11 mouse cellular contexts compared by ENCODE assay signal in the genomic region with DNA sequence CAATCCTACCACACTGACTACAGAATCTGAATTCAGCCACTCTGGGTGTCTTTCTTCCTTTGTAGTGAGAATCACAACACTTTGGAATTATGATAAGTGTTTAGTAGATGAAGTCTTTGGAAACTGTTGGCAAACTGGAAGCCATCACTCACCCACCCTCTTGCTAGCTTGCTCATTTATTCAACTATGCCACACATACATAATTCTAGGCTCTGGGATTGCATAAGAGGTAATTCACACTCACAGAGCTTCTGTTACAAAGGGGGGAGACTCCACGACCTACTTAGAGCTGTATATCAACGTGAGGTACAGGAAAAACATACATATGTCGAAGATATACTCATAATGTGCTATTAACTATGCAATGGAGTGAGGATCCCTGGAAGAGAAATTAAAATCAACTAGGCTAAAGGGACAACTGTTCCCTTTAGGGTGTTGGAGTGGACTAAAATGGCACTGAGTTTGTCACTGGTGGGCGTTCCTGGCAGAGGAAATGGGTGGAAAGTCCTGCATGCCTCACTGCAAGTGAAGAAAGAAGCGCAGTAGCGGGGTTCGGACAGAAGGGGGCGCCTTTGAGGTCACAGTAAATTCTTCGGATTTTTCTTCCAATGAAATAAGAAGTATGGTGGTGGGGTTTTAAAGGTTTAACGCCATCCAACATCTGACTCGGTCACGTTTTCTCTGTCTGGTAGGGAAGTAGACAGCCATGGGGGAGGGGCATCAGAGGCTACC. TPM values are rescaled to one million over a fixed set of nuclear protein-coding genes. Genes with fewer than 3 reads are reported as not detected.
A peak's percentile ranks its signal among the peaks of the same experiment; 100 is the strongest.
DNase-seq lines count a peak whose midpoint lies in the region; ATAC-seq and TF ChIP-seq lines count a peak whose summit lies in the region.
"Had no signal": no experiment of that assay in that cellular context is flagged by ENCODE, and none has a peak within 500 bp of the region (broad histone marks: within the 10 kb centered on the region; RNA-seq: fewer than 3 reads in every experiment).

No protein-coding gene starts in this region.

- no peak overlapping the region for H3K4me3 ChIP-seq in midbrain, postnatal 0 days (ENCODE audit: low read depth, low read length)
- no peak overlapping the region for H3K4me3 ChIP-seq in midbrain, embryonic 13.5 days (replicated peaks)
- H3K4me3 ChIP-seq: embryonic facial prominence, embryonic 13.5 days; heart, embryonic 13.5 days; midbrain, embryonic 12.5 days had no signal

- no peak overlapping the region for H3K9ac ChIP-seq in midbrain, postnatal 0 days (replicated peaks; ENCODE audit: low read length, poor library complexity, severe bottlenecking)
- no peak overlapping the region for H3K9ac ChIP-seq in midbrain, embryonic 13.5 days (replicated peaks)
- H3K9ac ChIP-seq: embryonic facial prominence, embryonic 13.5 days; heart, embryonic 13.5 days; midbrain, embryonic 12.5 days had no signal

- H3K4me2 ChIP-seq in midbrain, postnatal 0 days (ENCODE audit: low read depth, low read length, poor library complexity, severe bottlenecking) = no peak overlapping the region
- no peak overlapping the region for H3K4me2 ChIP-seq in midbrain, embryonic 13.5 days (replicated peaks)
- H3K4me2 ChIP-seq: embryonic facial prominence, embryonic 13.5 days; heart, embryonic 13.5 days; midbrain, embryonic 12.5 days had no signal

- H3K9me3 ChIP-seq in midbrain, postnatal 0 days (ENCODE audit: low read length) = no peaks in the 10 kb centered on the region
- no peaks in the 10 kb centered on the region for H3K9me3 ChIP-seq in midbrain, embryonic 13.5 days
- H3K9me3 ChIP-seq: embryonic facial prominence, embryonic 13.5 days; heart, embryonic 13.5 days; midbrain, embryonic 12.5 days had no signal

- no peak overlapping the region for H3K27ac ChIP-seq in midbrain, postnatal 0 days (ENCODE audit: low read depth, low read length)
- no peak overlapping the region for H3K27ac ChIP-seq in midbrain, embryonic 13.5 days
- H3K27ac ChIP-seq: embryonic facial prominence, embryonic 13.5 days; heart, embryonic 13.5 days; midbrain, embryonic 12.5 days had no signal

- 74% methylated on average over 12 of the region's 12 CpGs for WGBS in midbrain, postnatal 0 days
- 75% methylated on average over 12 of the region's 12 CpGs for WGBS in midbrain, embryonic 13.5 days

- H3K36me3 ChIP-seq in midbrain, postnatal 0 days (ENCODE audit: insufficient read depth, low read length) = no peaks in the 10 kb centered on the region
- H3K36me3 ChIP-seq in midbrain, embryonic 13.5 days = no peaks in the 10 kb centered on the region
- H3K36me3 ChIP-seq: embryonic facial prominence, embryonic 13.5 days; heart, embryonic 13.5 days; midbrain, embryonic 12.5 days had no signal

- H3K4me1 ChIP-seq in midbrain, postnatal 0 days (ENCODE audit: insufficient read depth, low read length) = peaks cover 5% of the 10 kb centered on the region; the same call in 1 of the 2 replicates
- peaks cover 15% of the 10 kb centered on the region for H3K4me1 ChIP-seq in midbrain, embryonic 13.5 days (replicated peaks)
- H3K4me1 ChIP-seq: heart, embryonic 13.5 days had no signal

- peak; percentile 43 for TF ChIP-seq CTCF in midbrain, postnatal 0 days (IDR thresholded peaks at IDR 0.05)

- DNase-seq in frontal cortex, postnatal 14 days (ENCODE audit: low spot score in 2 of 2) = no peak
- DNase-seq in midbrain, postnatal 0 days (ENCODE audit: low spot score) = no peak
- DNase-seq in adrenal gland, postnatal 36 days = peak; percentile 6 to 47
- DNase-seq in thymus, postnatal 0 days (ENCODE audit: low spot score) = peak; percentile 13
- no peak for DNase-seq in cerebellum, adult 11-12 months
- DNase-seq in cerebellum, postnatal 4 days (ENCODE audit: low spot score in 2 of 2) = no peak

- peak; percentile 93 for ATAC-seq in frontal cortex, adult (ENCODE audit: low TSS enrichment)
- no peak for ATAC-seq in midbrain, postnatal 0 days (ENCODE audit: low FRiP score)
- ATAC-seq in midbrain, embryonic 13.5 days = no peak

- H3K27me3 ChIP-seq in midbrain, postnatal 0 days (ENCODE audit: insufficient read depth, low read length) = no peaks in the 10 kb centered on the region
- peaks cover 15% of the 10 kb centered on the region; the same call in 1 of the 2 replicates for H3K27me3 ChIP-seq in midbrain, embryonic 13.5 days
- H3K27me3 ChIP-seq: embryonic facial prominence, embryonic 13.5 days; heart, embryonic 13.5 days had no signal

RNA-seq across cellular contexts. Expression of gene Tex26, which starts 44.0 kb away (rescaled TPM):
- total RNA-seq in midbrain, postnatal 0 days (2014; rRNA removed) = 0.76 and 1.9 TPM in 2 replicates
- polyA plus RNA-seq in midbrain, postnatal 0 days (2015; fragmentation: Nextera tagmentation; extraction: Ambion mirVana) = 1.3 and 1.4 TPM in 2 replicates
- 2.3 and 2.5 TPM in 2 replicates for polyA plus RNA-seq in midbrain, embryonic 13.5 days (2015; fragmentation: Nextera tagmentation; extraction: Ambion mirVana)
- not detected for total RNA-seq in adrenal gland, postnatal 36 days (2021)
- 0.44 and 0.91 TPM in 2 replicates for polyA plus RNA-seq in thymus, postnatal 0 days (2015; fragmentation: Nextera tagmentation; extraction: Ambion mirVana)

RNA-seq across cellular contexts. Expression of gene Wdr95, which starts 45.0 kb away (rescaled TPM):
- total RNA-seq in midbrain, postnatal 0 days (2014; rRNA removed) = 0.33 TPM in 1 of 2 replicates, not detected in the other
- polyA plus RNA-seq in midbrain, postnatal 0 days (2015; fragmentation: Nextera tagmentation; extraction: Ambion mirVana) = 0.28 and 0.41 TPM in 2 replicates
- polyA plus RNA-seq in midbrain, embryonic 13.5 days (2015; fragmentation: Nextera tagmentation; extraction: Ambion mirVana) = 0.11 TPM in 1 of 2 replicates, not detected in the other
- not detected for total RNA-seq in adrenal gland, postnatal 36 days (2021)
- 0.07 and 0.31 TPM in 2 replicates for polyA plus RNA-seq in thymus, postnatal 0 days (2015; fragmentation: Nextera tagmentation; extraction: Ambion mirVana)
- polyA plus RNA-seq: heart, embryonic 13.5 days had no signal

Comparison
In these comparisons a context has a peak if more than half of its experiments do, and no peak if none do; other contexts are left out.
1. DNase-seq: peak in adrenal gland, postnatal 36 days (2 of 2) and thymus, postnatal 0 days (single experiment); none in frontal cortex, postnatal 14 days (0 of 2), midbrain, postnatal 0 days (single experiment), cerebellum, adult 11-12 months (single experiment) and cerebellum, postnatal 4 days (0 of 2).